Mouse (Mus musculus) limb, embryonic 15.5 days (tissue): ENCODE measurements at regions not wholly inside any gene's neighbourhood (a gene's known extent, or its start where the extent isn't known, plus 50 kb on each side); places are given as distances from the start of the nearest gene placed in this dataset.
A peak's percentile ranks its signal among the peaks of the same experiment; 100 is the strongest.

Source experiments
- ATAC-seq: fragments of 200-750 bp; cut with Nextera tagmentation; 2 replicates; pipeline ENCODE4 v1.8.0; 2017; ENCODE audit warnings: low read depth, moderate TSS enrichment; ENCODE audit not compliant: insufficient number of reproducible peaks, low FRiP score, low TSS enrichment
- H3K27ac ChIP-seq: fragments of 300-500 bp; sonication (generic); 2 replicates; pipeline ENCODE4 v1.5.1; 2015; ENCODE audit warnings: moderate library complexity, mild to moderate bottlenecking, inconsistent platforms
- H3K27me3 ChIP-seq: fragments of 300-500 bp; sonication (generic); 2 replicates; pipeline ENCODE4 v1.6.1; 2015; ENCODE audit warnings: inconsistent platforms
- H3K36me3 ChIP-seq: fragments of 300-500 bp; sonication (generic); 2 replicates; pipeline ENCODE4 v1.6.1; 2015; ENCODE audit warnings: inconsistent platforms
- H3K4me1 ChIP-seq: fragments of 300-500 bp; sonication (generic); 2 replicates; pipeline ENCODE4 v1.6.1; 2015; ENCODE audit warnings: inconsistent platforms
- H3K4me2 ChIP-seq: fragments of 300-500 bp; sonication (generic); 2 replicates; pipeline ENCODE4 v1.6.1; 2015; ENCODE audit warnings: mild to moderate bottlenecking, inconsistent platforms
- H3K4me3 ChIP-seq: fragments of 300-500 bp; sonication (generic); 2 replicates; pipeline ENCODE4 v1.5.1; 2015; ENCODE audit warnings: mild to moderate bottlenecking, inconsistent platforms
- H3K9ac ChIP-seq: fragments of 300-500 bp; sonication (generic); 2 replicates; pipeline ENCODE4 v1.6.1; 2015; ENCODE audit warnings: inconsistent platforms
- H3K9me3 ChIP-seq: fragments of 300-500 bp; sonication (generic); 2 replicates; pipeline ENCODE4 v1.6.1; 2016; ENCODE audit warnings: inconsistent platforms
- WGBS: fragments of 180-500 bp; shearing (Covaris S2); methylation state at CpG from one replicate; pipeline ENCODE4 v1.1.7; 2015; 5-methylcytosine and 5-hydroxymethylcytosine counted together

DNA sequence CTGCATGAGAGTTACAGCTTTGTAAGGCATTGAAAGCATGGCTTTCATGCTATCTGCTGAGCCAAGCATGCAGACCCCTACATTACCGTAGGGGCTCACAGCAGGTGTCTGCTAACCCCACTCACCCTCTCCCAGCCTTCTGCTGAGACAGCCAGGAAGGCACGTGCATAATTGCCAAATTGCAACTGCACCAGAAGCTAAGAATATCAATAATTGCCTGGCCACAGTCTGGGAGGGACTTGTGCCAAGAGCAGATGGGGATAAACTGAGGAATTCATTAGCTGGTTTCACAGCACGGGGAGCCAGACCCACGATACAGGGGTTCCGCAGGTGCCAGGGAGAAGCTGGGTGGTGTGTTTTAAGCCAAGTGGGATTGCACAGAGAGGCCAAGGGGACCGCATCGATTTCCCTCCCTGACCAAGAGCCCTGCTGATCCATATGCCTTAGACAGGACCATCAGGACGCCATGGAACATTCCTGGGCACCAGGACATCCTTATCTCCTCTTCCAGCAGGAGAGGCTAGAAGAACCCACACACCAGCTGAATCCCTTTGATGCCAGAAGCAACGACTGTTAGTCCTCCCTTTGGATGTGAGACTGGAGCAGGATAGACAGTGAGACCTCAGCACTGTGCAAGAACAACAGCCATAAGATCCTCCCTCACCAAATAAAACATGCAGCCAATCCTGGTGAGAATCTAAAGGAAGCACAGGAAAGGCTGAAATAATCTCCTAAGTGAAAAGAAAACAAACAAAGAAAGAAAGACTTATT lies 84.8 kb upstream of the Glrp1 start:
- Histone ChIP-seq H3K36me3 (no peaks in the 10 kb centered on the region), H3K4me2 (no peak overlapping the region), H3K4me1 (0 out of 2 replicates have a peak, but pooled peaks cover 5% of the 10 kb centered on the region), H3K9me3 (no peaks in the 10 kb centered on the region), H3K4me3 (no peak overlapping the region), H3K27me3 (no peaks in the 10 kb centered on the region), H3K9ac (no peak overlapping the region), H3K27ac (no peak overlapping the region)
- WGBS, result 41% methylated on average over 9 of the region's 9 CpGs
- no peak for ATAC-seq

DNA sequence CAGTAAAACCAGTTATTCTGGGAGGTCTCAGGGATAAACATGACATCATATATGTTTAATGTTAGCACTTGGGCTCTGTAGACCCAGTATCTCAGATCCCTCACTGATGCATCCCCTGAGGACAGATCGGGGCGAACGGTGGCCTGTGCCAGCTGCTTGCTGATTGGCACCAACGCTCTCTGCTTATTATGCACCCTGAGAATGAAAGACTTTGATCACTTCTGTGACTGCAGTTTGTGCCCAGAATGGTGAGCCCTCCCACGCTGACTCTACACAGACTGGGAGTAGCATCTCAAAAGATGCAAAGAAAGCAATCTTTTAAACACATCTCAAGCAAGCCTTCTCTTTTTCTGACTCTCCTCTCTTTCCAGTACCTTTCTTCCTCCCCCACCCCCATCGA lies 82.2 kb upstream of the Glrp1 start:
- Histone ChIP-seq H3K4me2 (no peak overlapping the region), H3K36me3 (no peaks in the 10 kb centered on the region), H3K4me3 (no peak overlapping the region), H3K9me3 (no peaks in the 10 kb centered on the region), H3K27ac (no peak overlapping the region), H3K9ac (no peak overlapping the region), H3K4me1 (0 out of 2 replicates have a peak, but pooled peaks cover 6% of the 10 kb centered on the region), H3K27me3 (no peaks in the 10 kb centered on the region)
- ATAC-seq, result no peak
- 62% methylated on average over 6 of the region's 6 CpGs for WGBS

- Histone ChIP-seq H3K4me1 (0 out of 2 replicates have a peak, but pooled peaks cover 8% of the 10 kb centered on the region), H3K27me3 (no peaks in the 10 kb centered on the region), H3K36me3 (no peaks in the 10 kb centered on the region), H3K9me3 (no peaks in the 10 kb centered on the region), H3K4me2 (no peak overlapping the region), H3K27ac (no peak overlapping the region), H3K4me3 (no peak overlapping the region), H3K9ac (no peak overlapping the region)
- no peak for ATAC-seq
- 41% methylated on average over 9 of the region's 9 CpGs for WGBS
Observed at GRCm38 (mm10) chr1:88590802-88591380, 81.0 kb upstream of the Glrp1 start.

DNA sequence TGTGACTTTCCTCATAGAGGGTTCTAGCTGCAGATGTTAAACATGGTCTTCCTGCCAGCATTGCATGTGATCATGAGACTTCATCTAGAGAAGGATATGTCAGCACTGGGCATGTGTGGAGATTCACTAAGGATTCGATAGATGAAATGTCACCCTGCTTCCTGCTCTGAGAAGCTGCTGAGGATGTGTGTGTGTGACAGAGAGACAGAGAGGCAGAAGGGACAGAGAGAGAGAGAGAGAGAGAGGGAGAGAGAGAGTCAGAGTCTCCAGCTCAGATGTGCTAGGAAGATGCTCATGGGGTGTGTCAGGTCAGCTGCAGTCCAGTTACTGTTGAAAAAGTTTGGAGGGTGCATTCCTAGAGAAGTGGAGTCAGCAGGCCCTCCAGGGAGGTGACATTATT lies 78.9 kb upstream of the Glrp1 start:
- no peak overlapping the region for H3K4me3 ChIP-seq
- H3K27ac ChIP-seq, result no peak overlapping the region
- ATAC-seq, result no peak
- no peaks in the 10 kb centered on the region for H3K27me3 ChIP-seq
- H3K9me3 ChIP-seq, result no peaks in the 10 kb centered on the region
- no peak overlapping the region for H3K9ac ChIP-seq
- no peak overlapping the region for H3K4me2 ChIP-seq
- 0 out of 2 replicates have a peak, but pooled peaks cover 3% of the 10 kb centered on the region for H3K4me1 ChIP-seq
- no peaks in the 10 kb centered on the region for H3K36me3 ChIP-seq
- 87% methylated on average over 1 of the region's 1 CpGs for WGBS

GRCm38 (mm10) chr1:88586823-88587820 lies 77.3 kb upstream of the Glrp1 start:
- Histone ChIP-seq H3K27ac (peak overlapping the region; percentile 7; the same call in 1 of the 2 replicates), H3K9me3 (no peaks in the 10 kb centered on the region), H3K4me2 (no peak overlapping the region), H3K9ac (no peak overlapping the region), H3K4me3 (no peak overlapping the region), H3K4me1 (0 out of 2 replicates have a peak, but pooled peaks cover 3% of the 10 kb centered on the region), H3K27me3 (no peaks in the 10 kb centered on the region), H3K36me3 (no peaks in the 10 kb centered on the region)
- ATAC-seq, result no peak
- 73% methylated on average over 13 of the region's 13 CpGs for WGBS

DNA sequence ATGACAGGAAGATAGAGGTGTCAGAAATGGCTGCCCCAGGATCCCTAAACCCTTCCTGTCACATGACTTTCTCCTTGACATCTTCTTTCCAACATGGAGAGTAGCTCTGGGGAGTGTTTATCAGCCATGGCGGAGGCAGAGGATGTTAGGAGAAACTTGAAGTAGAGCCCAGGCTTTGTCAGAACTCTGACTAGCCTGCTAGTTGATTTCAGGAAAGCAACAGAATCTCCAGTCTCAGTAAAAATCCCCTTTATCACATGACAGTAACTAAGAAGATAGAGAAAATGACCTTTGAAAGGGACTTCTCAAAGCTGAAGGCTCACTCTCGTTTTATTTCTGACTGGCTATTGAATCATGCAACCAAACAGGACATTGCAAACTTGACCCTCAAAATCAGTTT lies 76.3 kb upstream of the Glrp1 start:
- Histone ChIP-seq H3K27ac (no peak overlapping the region), H3K36me3 (no peaks in the 10 kb centered on the region), H3K4me2 (no peak overlapping the region), H3K9me3 (no peaks in the 10 kb centered on the region), H3K9ac (no peak overlapping the region), H3K4me3 (no peak overlapping the region), H3K27me3 (no peaks in the 10 kb centered on the region), H3K4me1 (0 out of 2 replicates have a peak, but pooled peaks cover 3% of the 10 kb centered on the region)
- no peak for ATAC-seq
- 77% methylated on average over 2 of the region's 2 CpGs for WGBS

- no peak overlapping the region for H3K9ac ChIP-seq
- no peak overlapping the region for H3K4me3 ChIP-seq
- H3K36me3 ChIP-seq, result no peaks in the 10 kb centered on the region
- no peak for ATAC-seq
- no peak overlapping the region for H3K27ac ChIP-seq
- 69% methylated on average over 5 of the region's 5 CpGs for WGBS
- 0 out of 2 replicates have a peak, but pooled peaks cover 3% of the 10 kb centered on the region for H3K4me1 ChIP-seq
- H3K9me3 ChIP-seq, result no peaks in the 10 kb centered on the region
- H3K4me2 ChIP-seq, result no peak overlapping the region
- no peaks in the 10 kb centered on the region for H3K27me3 ChIP-seq
Observed at GRCm38 (mm10) chr1:88584515-88585033, 74.7 kb upstream of the Glrp1 start.

GRCm38 (mm10) chr1:88578231-88578620 lies 68.4 kb upstream of the Glrp1 start:
- Histone ChIP-seq H3K9me3 (no peaks in the 10 kb centered on the region), H3K36me3 (no peaks in the 10 kb centered on the region), H3K4me2 (no peak overlapping the region), H3K4me1 (no peaks in the 10 kb centered on the region; the same call in 1 of the 2 replicates), H3K9ac (no peak overlapping the region), H3K27ac (no peak overlapping the region), H3K4me3 (no peak overlapping the region), H3K27me3 (no peaks in the 10 kb centered on the region)
- no peak for ATAC-seq

GRCm38 (mm10) chr1:88577498-88578230 lies 67.8 kb upstream of the Glrp1 start:
- H3K27me3 ChIP-seq, result no peaks in the 10 kb centered on the region
- H3K4me1 ChIP-seq, result no peaks in the 10 kb centered on the region; the same call in 1 of the 2 replicates
- H3K9ac ChIP-seq, result no peak overlapping the region
- 27% methylated on average over 12 of the region's 12 CpGs for WGBS
- H3K36me3 ChIP-seq, result no peaks in the 10 kb centered on the region
- H3K4me2 ChIP-seq, result no peak overlapping the region
- H3K27ac ChIP-seq, result no peak overlapping the region
- no peaks in the 10 kb centered on the region for H3K9me3 ChIP-seq
- no peak for ATAC-seq
- no peak overlapping the region for H3K4me3 ChIP-seq

GRCm38 (mm10) chr1:88575917-88576669 lies 66.2 kb upstream of the Glrp1 start:
- Histone ChIP-seq H3K9me3 (no peaks in the 10 kb centered on the region), H3K27ac (no peak overlapping the region), H3K4me1 (no peaks in the 10 kb centered on the region; the same call in 1 of the 2 replicates), H3K9ac (no peak overlapping the region), H3K27me3 (no peaks in the 10 kb centered on the region), H3K36me3 (no peaks in the 10 kb centered on the region), H3K4me3 (no peak overlapping the region), H3K4me2 (no peak overlapping the region)
- WGBS, result 70% methylated on average over 14 of the region's 14 CpGs
- ATAC-seq, result no peak
